Mouse (Mus musculus): Measurements from ENCODE around the gene Apoa5.

DNA sequence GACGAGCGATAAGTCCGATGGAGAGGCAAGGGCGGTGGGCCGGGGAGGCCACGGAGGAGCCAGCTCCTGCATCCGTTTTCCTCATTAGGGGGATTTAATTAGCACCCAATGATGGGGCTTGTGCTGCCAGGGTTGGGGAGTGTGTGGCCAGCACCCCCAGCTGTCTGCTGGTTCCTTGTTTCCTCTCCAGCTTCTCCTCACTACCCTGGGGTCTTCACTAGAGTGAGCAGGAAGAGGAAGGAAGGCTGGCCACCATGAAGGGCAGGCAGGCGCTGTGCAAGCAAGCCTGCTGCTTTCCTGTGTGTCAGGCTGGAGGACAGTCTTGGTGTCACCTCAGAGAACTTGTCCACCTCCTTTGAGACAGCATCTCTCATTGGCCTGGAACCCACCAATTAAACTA, 48.5 kb downstream of the Apoa5 start:
- TF ChIP-seq CTCF (IDR thresholded peaks at IDR 0.05; ENCODE audit: insufficient read depth, low read depth, low read length) (no peak), POLR2A (IDR thresholded peaks at IDR 0.05; ENCODE audit: insufficient read depth, low read depth, low read length) (no peak)
